Mouse (Mus musculus) ovary, adult 2 months (tissue): Measurements from ENCODE around the gene Plscr1. TPM values are rescaled to one million over a fixed set of nuclear protein-coding genes. Genes with fewer than 3 reads are reported as not detected.

Experiments
- polyA plus RNA-seq: library from polyadenylated mRNA; depleted of rRNA; stranded (reverse); fragments of >200 nt; gene quantifications from 2 replicates; pipeline ENCODE4 v1.2.3, GENCODE M21; 2012; rRNA removed

Gene Plscr1
- 9.3 and 10.4 TPM in 2 replicates for polyA plus RNA-seq

DNA sequence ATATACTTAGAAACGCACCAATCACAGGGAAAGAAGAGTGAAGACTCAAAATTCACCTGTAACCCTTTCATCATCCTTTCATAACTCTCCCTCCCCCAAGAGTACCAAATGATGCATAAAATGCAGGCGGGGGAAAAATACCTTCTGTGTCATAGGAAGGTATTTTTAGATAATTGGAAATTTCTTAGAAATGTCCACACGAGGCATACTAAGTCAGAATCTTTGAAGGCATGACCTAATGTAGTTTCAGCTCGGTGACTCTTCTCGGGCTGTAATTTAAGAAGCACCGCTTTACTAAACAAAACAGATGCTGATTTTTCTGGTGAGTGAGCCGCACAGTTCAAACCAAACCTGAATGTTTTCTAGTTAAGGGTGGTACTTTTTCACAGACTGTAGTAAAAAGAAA lies at the start of gene Plscr1:
Plscr1 (plus strand) TSS at position 304 of the 406 bp plus-strand sequence.

DNA sequence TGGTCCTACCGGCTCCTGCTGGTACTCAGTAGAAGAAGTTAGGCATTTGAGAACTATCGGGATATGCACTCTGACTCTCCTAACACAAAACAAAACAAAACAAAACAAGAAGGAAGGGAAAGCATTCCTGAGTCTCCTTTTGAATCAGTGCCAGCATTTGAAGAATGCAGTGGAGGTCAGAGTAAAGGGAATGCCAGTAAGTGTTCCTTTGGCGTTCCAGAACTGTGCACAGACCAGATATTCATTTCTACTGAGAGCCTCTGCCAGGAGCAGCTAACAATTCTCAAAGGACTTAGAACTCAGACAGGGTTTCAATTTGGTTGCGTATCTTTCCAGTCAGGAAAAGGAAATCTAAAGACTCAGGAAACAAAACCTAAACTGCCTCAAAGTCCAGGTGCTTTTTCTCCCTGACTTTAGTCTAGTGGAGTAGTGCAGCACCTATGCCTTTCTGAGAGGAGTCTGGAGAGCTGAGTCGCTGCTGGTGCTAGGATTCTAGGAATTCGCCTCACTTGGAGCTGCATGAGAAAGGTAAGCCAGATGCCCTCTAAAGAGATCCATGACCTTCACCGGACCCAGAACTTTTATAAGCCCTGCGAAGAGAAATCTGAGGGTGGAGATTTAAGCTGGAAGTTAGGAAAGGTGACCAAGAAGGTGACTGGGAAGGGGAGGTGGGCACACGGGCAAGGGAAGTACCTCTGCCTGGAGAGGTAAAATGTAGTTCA lies 26.1 kb downstream of the Plscr1 start, which contains the start of gene Plscr2:
Plscr2 (plus strand) TSS at position 117 of the 722 bp plus-strand sequence.

DNA sequence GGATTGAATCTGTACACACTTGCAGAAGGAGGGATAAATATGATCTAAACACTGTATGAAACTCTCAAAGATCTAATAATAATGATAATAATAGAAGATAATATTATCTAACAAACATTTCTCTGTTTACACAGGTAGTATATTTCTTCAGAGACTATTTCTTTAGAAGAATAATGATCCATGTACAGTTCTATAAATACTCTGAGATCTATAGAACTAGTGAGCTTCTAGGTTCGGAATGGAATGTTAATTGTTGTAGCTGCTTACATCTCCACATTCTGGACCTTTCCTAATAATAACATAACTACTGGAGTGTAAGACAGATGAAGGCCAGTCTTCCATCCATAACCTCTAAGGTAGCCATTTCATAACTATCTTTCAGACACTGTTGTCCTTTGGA lies 59.5 kb downstream of the Plscr1 start, which contains the start of gene 1700057G04Rik:
1700057G04Rik (plus strand) TSS at position 301 of the 400 bp plus-strand sequence.

Other genes with a start within 250 kb of the Plscr1 start
- gene Plscr5, start 56.8 kb upstream of the Plscr1 start, polyA plus RNA-seq: not detected in 2 replicates
- 4.0 and 5.3 TPM in 2 replicates for gene Plscr2, start 25.9 kb downstream of the Plscr1 start, polyA plus RNA-seq
- gene 1700057G04Rik, start 59.6 kb downstream of the Plscr1 start, polyA plus RNA-seq: not detected in 2 replicates
- gene Plscr4, start 207.6 kb downstream of the Plscr1 start, polyA plus RNA-seq: 13.3 and 14.3 TPM in 2 replicates